Mouse (Mus musculus): ENCODE data around the gene Kdm4a. TPM values are rescaled to one million over a fixed set of nuclear protein-coding genes. Genes with fewer than 3 reads are reported as not detected.

The Kdm4a gene
- polyA plus RNA-seq, 1 experiment from 2014 or later, result 20.3 TPM

- Histone ChIP-seq H3K9me3 (ENCODE audit: low read length) (no peaks in the 10 kb centered on the region), H3K4me3 (ENCODE audit: low read depth, low read length) (peak within 1 kb of the TSS; percentile 90), H3K36me3 (ENCODE audit: insufficient read depth, low read length) (no peaks in the 10 kb centered on the region; the same call in 1 of the 2 replicates), H3K4me1 (ENCODE audit: insufficient read depth, low read depth, low read length) (peaks cover 3% of the 10 kb centered on the region; the same call in 1 of the 2 replicates), H3K4me2 (replicated peaks; ENCODE audit: low read depth, low read length) (peak within 1 kb of the TSS; percentile 96), H3K27ac (ENCODE audit: low read length) (peak within 1 kb of the TSS; percentile 59), H3K9ac (replicated peaks; ENCODE audit: low read depth) (peak within 1 kb of the TSS; percentile 74), H3K27me3 (replicated peaks; ENCODE audit: insufficient read depth, low read length) (no peaks in the 10 kb centered on the region)
- DNase-seq (ENCODE audit: low spot score) (peak; percentile 97), ATAC-seq (peak; percentile 98)
- WGBS, result 1% methylated on average over 58 of the region's 84 CpGs
- TF ChIP-seq EP300 (IDR thresholded peaks at IDR 0.05), result no peak
- peak; percentile 8; the same call in 1 of the 2 replicates for TF ChIP-seq CTCF (IDR thresholded peaks at IDR 0.05)
These were observed 45.1 kb downstream of the Kdm4a start, which contains the start of gene St3gal3 for GRCm38 (mm10) chr4:118134485-118135365. Gene St3gal3, minus strand, starts transcription at chr4:118134914.

- no peak overlapping the region for H3K27ac ChIP-seq (ENCODE audit: low read length)
- no peaks in the 10 kb centered on the region for H3K27me3 ChIP-seq (replicated peaks; ENCODE audit: insufficient read depth, low read length)
- H3K9ac ChIP-seq (replicated peaks; ENCODE audit: low read depth), result no peak overlapping the region
- TF ChIP-seq CTCF (IDR thresholded peaks at IDR 0.05) (no peak), EP300 (IDR thresholded peaks at IDR 0.05) (no peak)
- no peak overlapping the region for H3K4me2 ChIP-seq (replicated peaks; ENCODE audit: low read depth, low read length)
- H3K4me3 ChIP-seq (ENCODE audit: low read depth, low read length), result no peak overlapping the region
- H3K36me3 ChIP-seq (ENCODE audit: insufficient read depth, low read length), result no peaks in the 10 kb centered on the region; the same call in 1 of the 2 replicates
- H3K4me1 ChIP-seq (ENCODE audit: insufficient read depth, low read depth, low read length), result peaks cover 3% of the 10 kb centered on the region; the same call in 1 of the 2 replicates
- 86% methylated on average over 5 of the region's 5 CpGs for WGBS
- DNase-seq (ENCODE audit: low spot score) (no peak), ATAC-seq (no peak)
- no peaks in the 10 kb centered on the region for H3K9me3 ChIP-seq (ENCODE audit: low read length)
These were observed 48.5 kb downstream of the Kdm4a start for GRCm38 (mm10) chr4:118131329-118131728.

GRCm38 (mm10) chr4:118123030-118123704 lies 56.7 kb downstream of the Kdm4a start:
- ATAC-seq (peak; percentile 48; the same call in 1 of the 2 replicates), DNase-seq (ENCODE audit: low spot score) (no peak)
- Histone ChIP-seq H3K27ac (ENCODE audit: low read length) (no peak overlapping the region), H3K27me3 (replicated peaks; ENCODE audit: insufficient read depth, low read length) (no peaks in the 10 kb centered on the region), H3K36me3 (ENCODE audit: insufficient read depth, low read length) (no peaks in the 10 kb centered on the region), H3K9me3 (ENCODE audit: low read length) (no peaks in the 10 kb centered on the region), H3K4me3 (ENCODE audit: low read depth, low read length) (no peak overlapping the region), H3K9ac (replicated peaks; ENCODE audit: low read depth) (no peak overlapping the region), H3K4me1 (ENCODE audit: insufficient read depth, low read depth, low read length) (no peaks in the 10 kb centered on the region), H3K4me2 (replicated peaks; ENCODE audit: low read depth, low read length) (no peak overlapping the region)
- WGBS, result 63% methylated on average over 14 of the region's 14 CpGs
- TF ChIP-seq CTCF (IDR thresholded peaks at IDR 0.05), result no peak
- TF ChIP-seq EP300 (IDR thresholded peaks at IDR 0.05), result no peak

GRCm38 (mm10) chr4:118122078-118122477 lies 57.8 kb downstream of the Kdm4a start:
- Histone ChIP-seq H3K4me3 (ENCODE audit: low read depth, low read length) (no peak overlapping the region), H3K4me1 (ENCODE audit: insufficient read depth, low read depth, low read length) (no peaks in the 10 kb centered on the region), H3K27me3 (replicated peaks; ENCODE audit: insufficient read depth, low read length) (no peaks in the 10 kb centered on the region), H3K36me3 (ENCODE audit: insufficient read depth, low read length) (no peaks in the 10 kb centered on the region), H3K4me2 (replicated peaks; ENCODE audit: low read depth, low read length) (no peak overlapping the region), H3K9me3 (ENCODE audit: low read length) (no peaks in the 10 kb centered on the region), H3K9ac (replicated peaks; ENCODE audit: low read depth) (no peak overlapping the region), H3K27ac (ENCODE audit: low read length) (no peak overlapping the region)
- DNase-seq (ENCODE audit: low spot score) (no peak), ATAC-seq (no peak)
- TF ChIP-seq CTCF (IDR thresholded peaks at IDR 0.05) (no peak), EP300 (IDR thresholded peaks at IDR 0.05) (no peak)
- WGBS, result 59% methylated on average over 10 of the region's 10 CpGs

- Histone ChIP-seq H3K9ac (replicated peaks; ENCODE audit: low read depth) (no peak overlapping the region), H3K27me3 (replicated peaks; ENCODE audit: insufficient read depth, low read length) (no peaks in the 10 kb centered on the region), H3K9me3 (ENCODE audit: low read length) (no peaks in the 10 kb centered on the region), H3K4me3 (ENCODE audit: low read depth, low read length) (no peak overlapping the region), H3K27ac (ENCODE audit: low read length) (no peak overlapping the region), H3K36me3 (ENCODE audit: insufficient read depth, low read length) (no peaks in the 10 kb centered on the region), H3K4me1 (ENCODE audit: insufficient read depth, low read depth, low read length) (no peaks in the 10 kb centered on the region), H3K4me2 (replicated peaks; ENCODE audit: low read depth, low read length) (no peak overlapping the region)
- TF ChIP-seq EP300 (IDR thresholded peaks at IDR 0.05) (no peak), CTCF (IDR thresholded peaks at IDR 0.05) (no peak)
- WGBS, result 82% methylated on average over 10 of the region's 10 CpGs
- ATAC-seq (no peak), DNase-seq (ENCODE audit: low spot score) (no peak)
These were observed 62.3 kb downstream of the Kdm4a start for GRCm38 (mm10) chr4:118117565-118117964.

GRCm38 (mm10) chr4:118116098-118116497 lies 63.7 kb downstream of the Kdm4a start:
- WGBS, result 88% methylated on average over 11 of the region's 11 CpGs
- no peak overlapping the region for H3K4me2 ChIP-seq (replicated peaks; ENCODE audit: low read depth, low read length)
- no peaks in the 10 kb centered on the region for H3K27me3 ChIP-seq (replicated peaks; ENCODE audit: insufficient read depth, low read length)
- ATAC-seq (no peak), DNase-seq (ENCODE audit: low spot score) (no peak)
- H3K4me1 ChIP-seq (ENCODE audit: insufficient read depth, low read depth, low read length), result no peaks in the 10 kb centered on the region
- no peak overlapping the region for H3K9ac ChIP-seq (replicated peaks; ENCODE audit: low read depth)
- H3K27ac ChIP-seq (ENCODE audit: low read length), result no peak overlapping the region
- no peaks in the 10 kb centered on the region for H3K36me3 ChIP-seq (ENCODE audit: insufficient read depth, low read length)
- TF ChIP-seq EP300 (IDR thresholded peaks at IDR 0.05) (no peak), CTCF (IDR thresholded peaks at IDR 0.05) (no peak)
- no peaks in the 10 kb centered on the region for H3K9me3 ChIP-seq (ENCODE audit: low read length)
- no peak overlapping the region for H3K4me3 ChIP-seq (ENCODE audit: low read depth, low read length)
